Mouse (Mus musculus): Measurements from ENCODE around the gene Slc25a39.

DNA sequence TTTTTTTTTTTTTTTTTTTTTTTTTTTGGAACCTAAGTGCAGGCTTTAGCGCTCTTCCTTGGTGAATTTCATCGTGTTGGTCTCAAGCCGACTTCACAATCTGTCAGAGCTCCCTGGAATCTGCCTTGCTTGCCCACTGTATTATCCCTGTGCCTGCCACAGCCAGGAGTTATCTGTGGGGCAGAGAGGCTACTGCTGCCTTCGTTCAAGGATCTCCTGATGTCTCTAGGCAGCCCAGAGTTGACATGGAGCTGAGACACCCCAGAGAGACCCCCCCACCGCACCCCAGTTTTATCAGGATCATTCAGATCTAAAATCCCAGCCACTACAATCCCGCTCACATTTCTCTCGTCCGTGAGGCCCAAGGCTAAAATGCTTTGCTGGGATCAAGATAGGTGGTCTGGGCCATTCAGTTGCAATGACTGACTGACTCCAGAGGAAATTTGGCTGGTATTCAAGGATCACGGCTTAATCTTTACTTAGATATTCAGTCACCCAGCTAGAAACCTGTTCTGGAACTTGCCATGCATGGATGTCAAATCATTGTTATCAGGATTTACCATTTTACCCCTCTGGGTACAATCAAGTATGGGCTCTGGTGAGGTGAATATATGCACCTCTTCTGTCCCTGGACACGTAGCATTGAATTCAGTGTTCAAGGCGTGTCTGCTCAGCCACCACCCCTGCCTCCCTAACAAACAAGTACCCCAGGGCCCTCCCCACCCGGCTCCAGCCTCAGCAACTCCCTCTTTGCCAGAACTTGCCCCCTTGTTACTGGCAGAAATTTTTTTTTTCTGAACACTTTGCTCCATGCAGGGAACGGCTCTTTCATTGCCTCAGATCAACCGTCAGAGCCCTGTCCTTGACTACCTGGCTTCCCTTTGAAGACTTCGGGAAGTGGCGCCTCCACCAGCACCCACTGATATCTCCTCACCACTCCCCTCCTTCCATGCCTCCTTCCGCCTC, 41.6 kb upstream of the Slc25a39 start:
- no peak for TF ChIP-seq POLR2A (IDR thresholded peaks at IDR 0.05; ENCODE audit: low read depth, low read length)
- no peak for TF ChIP-seq CTCF (IDR thresholded peaks at IDR 0.05; ENCODE audit: extremely low read depth, insufficient read depth, insufficient read length, insufficient replicate concordance)
